Mouse (Mus musculus) liver, embryonic 14.5 days (tissue): ENCODE measurements around the gene Pam16.

ENCODE experiments used
- CTCF ChIP-seq: IDR thresholded peaks from 2 replicates; pipeline ENCODE4 v1.5.1; 2016; ENCODE audit warnings: antibody characterized with exemption, low read depth, control low read depth
- EP300 ChIP-seq: IDR thresholded peaks from 2 replicates; pipeline ENCODE4 v1.6.1; 2016; ENCODE audit warnings: antibody characterized with exemption, low read depth

DNA sequence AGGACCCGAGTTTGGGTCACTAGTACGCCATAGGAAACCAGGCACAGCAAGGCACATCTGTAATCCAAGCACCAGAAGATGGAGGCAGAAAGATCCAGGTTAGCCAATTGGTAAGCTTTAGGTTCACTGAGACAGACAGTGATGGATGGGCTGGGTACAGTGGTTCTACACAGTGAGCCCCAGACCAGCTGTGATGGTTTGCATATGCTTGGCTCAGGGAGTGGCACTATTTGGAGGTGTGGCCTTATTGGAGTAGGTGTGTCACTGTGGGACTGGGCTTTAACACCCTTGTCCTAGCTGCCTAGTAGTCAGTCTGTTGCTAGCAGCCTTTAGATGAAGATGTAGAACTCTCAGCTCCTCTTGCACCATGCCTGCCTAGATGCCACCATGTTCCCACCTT lies 39.0 kb upstream of the Pam16 start:
- TF ChIP-seq CTCF (no peak), EP300 (no peak)
